Mouse (Mus musculus) heart, postnatal 0 days (tissue): Measurements from ENCODE around the gene Flt1.

ENCODE experiments used
- CTCF ChIP-seq: IDR thresholded peaks from 2 replicates; pipeline ENCODE4 v1.5.1; 2016; ENCODE audit warnings: antibody characterized with exemption, control low read depth, low read depth
- EP300 ChIP-seq: IDR thresholded peaks from 2 replicates; pipeline ENCODE4 v1.6.1; 2016; ENCODE audit warnings: antibody characterized with exemption, low read depth

DNA sequence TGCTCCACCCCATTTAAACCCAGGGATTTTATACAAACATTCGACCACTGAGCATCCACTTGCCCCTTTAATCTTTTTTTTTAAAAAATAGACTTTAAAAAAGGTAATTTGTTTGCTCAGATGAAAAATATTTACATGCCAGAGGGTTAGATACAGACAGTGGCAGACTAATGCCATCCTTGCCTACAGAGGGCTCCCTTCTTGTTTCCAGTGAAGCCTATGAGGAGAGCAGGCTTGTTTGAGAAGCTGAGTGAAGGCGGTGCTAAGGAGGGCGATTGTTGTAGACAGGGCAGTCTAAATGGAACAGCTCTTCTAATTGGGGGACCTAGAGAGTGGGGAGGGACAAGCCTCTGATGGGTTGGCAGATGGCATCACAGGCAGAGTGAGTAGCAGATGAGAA lies 109.4 kb downstream of the Flt1 start:
- TF ChIP-seq CTCF = no peak
- TF ChIP-seq EP300 = no peak
